Mouse (Mus musculus) cerebellum, adult 2 months (tissue): ENCODE measurements at regions not wholly inside any gene's neighbourhood (a gene's known extent, or its start where the extent isn't known, plus 50 kb on each side); places are given as distances from the start of the nearest gene placed in this dataset.

Experiments
- CTCF ChIP-seq: fragments of 200-500 bp; IDR thresholded peaks from 2 replicates; pipeline ENCODE4 v1.5.1; 2011; ENCODE audit warnings: low read depth, mild to moderate bottlenecking, control low read depth, low read length, moderate library complexity, borderline replicate concordance; ENCODE audit not compliant: insufficient read depth
- POLR2A ChIP-seq: fragments of 200-500 bp; IDR thresholded peaks from 2 replicates; pipeline ENCODE4 v1.6.1; 2011; ENCODE audit warnings: low read length, control low read depth, borderline replicate concordance; ENCODE audit not compliant: insufficient read depth

DNA sequence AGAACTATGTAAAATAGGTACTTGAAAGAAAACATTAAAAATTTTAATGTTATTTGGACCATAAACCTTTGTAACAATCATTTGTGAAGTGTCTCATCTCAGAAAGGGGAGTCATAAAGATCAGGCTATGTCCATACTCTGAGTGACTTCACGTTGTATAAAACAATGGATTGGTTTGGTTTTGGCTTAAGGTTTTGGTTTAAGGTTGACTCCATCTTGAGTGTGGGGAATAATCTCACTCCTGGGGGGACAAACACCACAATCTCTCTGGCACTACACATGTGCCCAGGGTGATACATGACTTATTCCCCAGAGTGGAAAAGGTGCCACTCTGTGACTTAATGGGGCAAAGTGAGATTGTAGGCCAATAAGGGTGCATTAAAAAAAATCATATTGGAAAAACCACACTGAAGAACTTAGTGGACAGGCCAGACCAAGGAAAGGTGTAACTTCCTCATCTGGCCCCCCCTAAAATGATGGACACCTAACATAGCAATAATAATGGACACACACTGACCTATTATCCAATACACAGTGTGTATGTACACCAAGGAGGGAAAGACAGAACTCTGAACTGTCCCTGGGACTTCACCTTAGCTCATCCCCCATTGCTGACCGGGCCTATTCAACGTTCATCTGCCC, 89.2 kb upstream of the Cpsf6 start:
- TF ChIP-seq POLR2A (no peak), CTCF (no peak)
